Mouse (Mus musculus) forebrain, postnatal 0 days (tissue): ENCODE data around the gene Pa2g4. TPM values are rescaled to one million over a fixed set of nuclear protein-coding genes. Genes with fewer than 3 reads are reported as not detected.
A peak's percentile ranks its signal among the peaks of the same experiment; 100 is the strongest.
"Not testable (repeated sequence)": the region's sequence is repeated elsewhere in the genome, so short reads cannot be mapped to it uniquely, and the experiment has no call there.

Source experiments
- ATAC-seq: fragments of 200-750 bp; cut with Nextera tagmentation; 2 replicates; pipeline ENCODE4 v1.8.0; 2017; ENCODE audit warnings: mild to moderate bottlenecking, moderate library complexity
- DNase-seq: peaks from one replicate; pipeline ENCODE4 v3.0.0-alpha.2; 2015
- H3K27ac ChIP-seq: fragments of 300-500 bp; sonication (generic); 2 replicates; pipeline ENCODE4 v1.5.1; 2014; ENCODE audit warnings: low read depth, mild to moderate bottlenecking, antibody characterized with exemption, low read length, moderate library complexity, mixed read lengths
- H3K27me3 ChIP-seq: fragments of 300-500 bp; sonication (generic); 2 replicates; pipeline ENCODE4 v1.6.1; 2014; ENCODE audit warnings: mild to moderate bottlenecking, low read length, mixed read lengths; ENCODE audit not compliant: insufficient read depth
- H3K36me3 ChIP-seq: fragments of 300-500 bp; sonication (generic); 2 replicates; pipeline ENCODE4 v1.6.1; 2014; ENCODE audit warnings: mild to moderate bottlenecking, moderate library complexity; ENCODE audit not compliant: insufficient read depth
- H3K4me1 ChIP-seq: fragments of 300-500 bp; sonication (generic); 2 replicates; pipeline ENCODE4 v1.6.1; 2014; ENCODE audit warnings: antibody characterized with exemption; ENCODE audit not compliant: insufficient read depth
- H3K4me2 ChIP-seq: fragments of 300-500 bp; sonication (generic); 2 replicates; pipeline ENCODE4 v1.6.1; 2014; ENCODE audit warnings: low read depth, mild to moderate bottlenecking, moderate library complexity
- H3K4me3 ChIP-seq: fragments of 300-500 bp; sonication (generic); 2 replicates; pipeline ENCODE4 v1.5.1; 2014; ENCODE audit warnings: low read depth, low read length, mixed read lengths
- H3K9ac ChIP-seq: fragments of 300-500 bp; sonication (generic); 2 replicates; pipeline ENCODE4 v1.6.1; 2014; ENCODE audit warnings: mild to moderate bottlenecking
- H3K9me3 ChIP-seq: fragments of 300-500 bp; sonication (generic); 2 replicates; pipeline ENCODE4 v1.6.1; 2016; ENCODE audit warnings: low read length
- CTCF ChIP-seq: sonication (generic); IDR thresholded peaks from 2 replicates; pipeline ENCODE4 v1.5.1; 2016; ENCODE audit warnings: antibody characterized with exemption, control low read depth, low read depth
- WGBS: fragments of 180-500 bp; shearing (Covaris S2); extraction: QIAGEN DNeasy Blood & Tissue Kit; methylation state at CpG from one replicate; pipeline ENCODE4 v1.1.7; 2014; 5-methylcytosine and 5-hydroxymethylcytosine counted together
- polyA plus RNA-seq: library from polyadenylated mRNA; unstranded; fragments of >200 nt; fragmentation: Nextera tagmentation; extraction: Ambion mirVana; gene quantifications from 2 replicates; pipeline ENCODE4 v1.2.1, GENCODE M21; 2015
- total RNA-seq: library from RNA; depleted of rRNA; stranded (reverse); fragments of >200 nt; gene quantifications from 2 replicates; pipeline ENCODE4 v1.2.3, GENCODE M21; 2014; rRNA removed

Gene Pa2g4
- total RNA-seq (119 and 122 TPM in 2 replicates), polyA plus RNA-seq (128 and 135 TPM in 2 replicates)

- Histone ChIP-seq H3K4me1 (peaks cover 7% of the 10 kb centered on the region; the same call in 1 of the 2 replicates), H3K4me3 (peak within 1 kb of the TSS; percentile 84), H3K9ac (peak within 1 kb of the TSS; percentile 78), H3K27ac (peak within 1 kb of the TSS; percentile 83), H3K9me3 (no peaks in the 10 kb centered on the region), H3K36me3 (peaks cover 21% of the 10 kb centered on the region), H3K4me2 (peak within 1 kb of the TSS; percentile 76), H3K27me3 (no peaks in the 10 kb centered on the region)
- DNase-seq = peak; percentile 99
- TF ChIP-seq CTCF = no peak; the same call in 1 of the 2 replicates
- peak; percentile 99 for ATAC-seq
- 2% methylated on average over 58 of the region's 58 CpGs for WGBS
Measured at GRCm38 (mm10) chr10:128565788-128566531, at the start of gene Pa2g4. Gene Pa2g4 (minus strand): TSS chr10:128565987.

GRCm38 (mm10) chr10:128614934-128615333 lies 49.1 kb upstream of the Pa2g4 start:
- TF ChIP-seq CTCF = 0 out of 2 replicates have a peak, but pooled peaks have one; percentile 1

GRCm38 (mm10) chr10:128613820-128614219 lies 48.0 kb upstream of the Pa2g4 start:
- not testable (repeated sequence) for H3K9me3 ChIP-seq, ATAC-seq, H3K27ac ChIP-seq, H3K9ac ChIP-seq, H3K4me1 ChIP-seq, H3K27me3 ChIP-seq, H3K36me3 ChIP-seq, DNase-seq, H3K4me3 ChIP-seq, H3K4me2 ChIP-seq
- WGBS = 65% methylated on average over 4 of the region's 4 CpGs

More at GRCm38 (mm10) chr10:128614934-128615333, 49.1 kb upstream of the Pa2g4 start:
- H3K4me1 ChIP-seq = no peaks in the 10 kb centered on the region
- no peak overlapping the region for H3K4me2 ChIP-seq
- DNase-seq (no peak), ATAC-seq (no peak)
- H3K4me3 ChIP-seq = no peak overlapping the region
- H3K36me3 ChIP-seq = no peaks in the 10 kb centered on the region
- H3K27me3 ChIP-seq = no peaks in the 10 kb centered on the region
- no peak overlapping the region for H3K9ac ChIP-seq
- no peaks in the 10 kb centered on the region for H3K9me3 ChIP-seq
- WGBS = 56% methylated on average over 3 of the region's 3 CpGs
- no peak overlapping the region for H3K27ac ChIP-seq

- Histone ChIP-seq H3K27me3 (no peaks in the 10 kb centered on the region), H3K4me1 (no peaks in the 10 kb centered on the region), H3K4me2 (no peak overlapping the region), H3K9ac (no peak overlapping the region), H3K9me3 (no peaks in the 10 kb centered on the region), H3K36me3 (no peaks in the 10 kb centered on the region), H3K27ac (no peak overlapping the region), H3K4me3 (no peak overlapping the region)
- 42% methylated on average over 6 of the region's 6 CpGs for WGBS
- TF ChIP-seq CTCF = no peak
- ATAC-seq (no peak), DNase-seq (no peak)
Measured at GRCm38 (mm10) chr10:128613154-128613440, 47.3 kb upstream of the Pa2g4 start.

- H3K4me2 ChIP-seq = no peak overlapping the region
- TF ChIP-seq CTCF = peak; percentile 89
- WGBS = 14% methylated on average over 16 of the region's 16 CpGs
- peak; percentile 90 for DNase-seq
- no peaks in the 10 kb centered on the region for H3K27me3 ChIP-seq
- H3K27ac ChIP-seq = no peak overlapping the region
- H3K36me3 ChIP-seq = no peaks in the 10 kb centered on the region
- no peak overlapping the region for H3K4me3 ChIP-seq
- ATAC-seq = peak; percentile 86
- no peak overlapping the region for H3K9ac ChIP-seq
- H3K9me3 ChIP-seq = no peaks in the 10 kb centered on the region
- H3K4me1 ChIP-seq = no peaks in the 10 kb centered on the region
Measured at GRCm38 (mm10) chr10:128612433-128613153, 46.8 kb upstream of the Pa2g4 start.

- no peaks in the 10 kb centered on the region for H3K4me1 ChIP-seq
- DNase-seq = no peak
- H3K27me3 ChIP-seq = no peaks in the 10 kb centered on the region
- H3K4me2 ChIP-seq = no peak overlapping the region
- no peak overlapping the region for H3K4me3 ChIP-seq
- no peak overlapping the region for H3K27ac ChIP-seq
- H3K36me3 ChIP-seq = no peaks in the 10 kb centered on the region
- no peak for TF ChIP-seq CTCF
- H3K9me3 ChIP-seq = no peaks in the 10 kb centered on the region
- H3K9ac ChIP-seq = no peak overlapping the region
- WGBS = 37% methylated on average over 2 of the region's 2 CpGs
- ATAC-seq = no peak
Measured at GRCm38 (mm10) chr10:128606483-128606882, 40.7 kb upstream of the Pa2g4 start.
